Mouse (Mus musculus) G1E (cell line): ENCODE measurements at regions not wholly inside any gene's neighbourhood (a gene's known extent, or its start where the extent isn't known, plus 50 kb on each side); places are given as distances from the start of the nearest gene placed in this dataset.

ENCODE experiments used
- CTCF ChIP-seq: IDR thresholded peaks from 2 replicates; pipeline ENCODE4 v1.5.1; 2012; ENCODE audit warnings: low read depth, low read length, inconsistent platforms, mixed read lengths
- TAL1 ChIP-seq: conservative IDR thresholded peaks from 2 replicates; pipeline ENCODE4 v1.6.1; 2012; ENCODE audit warnings: low read depth, low read length, inconsistent platforms, mixed read lengths

GRCm38 (mm10) chrX:13413135-13413534, 52.8 kb upstream of the Nyx start:
- TF ChIP-seq CTCF (no peak), TAL1 (no peak)
